Mouse (Mus musculus) thymus, postnatal 36 days (tissue): Measurements from ENCODE around the gene Tmem236.

ENCODE experiments used
- DNase-seq, 2 experiments: peaks; one replicate each; pipeline ENCODE4 v3.0.0; 2022; ENCODE audit warnings: mixed read lengths in 2 of 2

Tmem236 gene

GRCm38 (mm10) chr2:14258345-14258850 lies 84.1 kb downstream of the Tmem236 start:
- no peak for DNase-seq

GRCm38 (mm10) chr2:14262090-14262489 lies 87.8 kb downstream of the Tmem236 start:
- DNase-seq, result no peak

GRCm38 (mm10) chr2:14269160-14269559 lies 94.8 kb downstream of the Tmem236 start:
- no peak for DNase-seq
